Mouse (Mus musculus) left cerebral cortex, adult 11 months (tissue): Measurements from ENCODE around the gene Gkn3.
A peak's percentile ranks its signal among the peaks of the same experiment; 100 is the strongest.

ENCODE experiments used
- DNase-seq: peaks from one replicate; pipeline ENCODE4 v3.0.0; 2022; ENCODE audit warnings: low spot score

Gkn3 gene

GRCm38 (mm10) chr6:87354441-87354840 is 34.3 kb downstream of the Gkn3 start:
- DNase-seq: no peak

GRCm38 (mm10) chr6:87350829-87351228 is 37.9 kb downstream of the Gkn3 start, which contains the start of gene Gkn1:
Gene Gkn1 (minus strand): TSS chr6:87350942.
- no peak for DNase-seq

- DNase-seq: no peak
These were observed 52.8 kb downstream of the Gkn3 start for GRCm38 (mm10) chr6:87335935-87336295.

- no peak for DNase-seq
These were observed 53.4 kb downstream of the Gkn3 start, which contains the start of gene Antxr1 for GRCm38 (mm10) chr6:87335091-87335934. Gene Antxr1 (minus strand): TSS chr6:87335821.

- peak; percentile 29 for DNase-seq
These were observed 54.2 kb downstream of the Gkn3 start for GRCm38 (mm10) chr6:87334361-87335090.
